Mouse (Mus musculus) E14TG2a.4 (cell line): ENCODE data around the gene Osm.
A peak's percentile ranks its signal among the peaks of the same experiment; 100 is the strongest.

Experiments
- H3K27me3 ChIP-seq: 2 replicates; pipeline ENCODE4 v1.6.1; 2014; ENCODE audit warnings: low read length, control low read depth; ENCODE audit not compliant: insufficient read depth
- H3K36me3 ChIP-seq: 2 replicates; pipeline ENCODE4 v1.6.1; 2014; ENCODE audit warnings: low read length, control low read depth; ENCODE audit not compliant: insufficient read depth
- H3K4me1 ChIP-seq: replicated peaks from 2 replicates; pipeline ENCODE4 v1.6.1; 2014; ENCODE audit warnings: low read depth, low read length, control low read depth
- H3K4me3 ChIP-seq: replicated peaks from 2 replicates; pipeline ENCODE4 v1.5.1; 2014; ENCODE audit warnings: mild to moderate bottlenecking, low read length
- H3K9me3 ChIP-seq: 2 replicates; pipeline ENCODE4 v1.6.1; 2014; ENCODE audit warnings: low read length, control low read depth
- CTCF ChIP-seq: conservative IDR thresholded peaks from 2 replicates; pipeline ENCODE4 v1.5.1; 2014; ENCODE audit warnings: low read length
- NANOG ChIP-seq: IDR thresholded peaks from 2 replicates; pipeline ENCODE4 v1.6.1; 2014; ENCODE audit warnings: borderline replicate concordance, low read length, mixed read lengths
- POU5F1 ChIP-seq: IDR thresholded peaks from 2 replicates; pipeline ENCODE4 v1.6.1; 2014; ENCODE audit warnings: low read length, borderline replicate concordance

The Osm gene

DNA sequence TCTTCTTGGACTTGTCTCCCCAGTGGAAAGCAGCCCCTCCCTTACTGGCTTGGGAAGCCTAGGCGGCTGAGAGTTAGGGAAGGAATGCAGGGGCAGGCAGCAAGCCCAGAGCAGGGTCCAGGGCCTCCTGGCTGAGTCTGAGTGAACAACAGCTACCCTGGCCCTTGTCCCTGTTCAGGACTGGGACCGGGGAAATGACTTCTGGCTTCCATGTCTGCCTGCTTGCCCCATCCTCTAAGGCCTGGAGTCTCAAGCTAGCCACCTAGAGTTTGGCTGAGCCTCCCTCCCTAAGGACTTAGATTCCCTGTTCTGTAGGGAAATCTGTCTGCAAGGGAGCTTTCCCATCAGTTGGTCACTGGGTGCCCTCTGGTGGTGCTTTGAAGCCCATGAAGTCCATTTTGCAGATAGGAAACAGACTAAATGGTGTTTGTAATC lies 16.9 kb upstream of the Osm start:
- H3K4me1 ChIP-seq = peaks cover 86% of the 10 kb centered on the region
- TF ChIP-seq NANOG (no peak), POU5F1 (no peak), CTCF (no peak)
- peak overlapping the region; percentile 90 for H3K4me3 ChIP-seq
- H3K36me3 ChIP-seq = peaks cover 54% of the 10 kb centered on the region
- no peaks in the 10 kb centered on the region for H3K27me3 ChIP-seq
- H3K9me3 ChIP-seq = no peaks in the 10 kb centered on the region

DNA sequence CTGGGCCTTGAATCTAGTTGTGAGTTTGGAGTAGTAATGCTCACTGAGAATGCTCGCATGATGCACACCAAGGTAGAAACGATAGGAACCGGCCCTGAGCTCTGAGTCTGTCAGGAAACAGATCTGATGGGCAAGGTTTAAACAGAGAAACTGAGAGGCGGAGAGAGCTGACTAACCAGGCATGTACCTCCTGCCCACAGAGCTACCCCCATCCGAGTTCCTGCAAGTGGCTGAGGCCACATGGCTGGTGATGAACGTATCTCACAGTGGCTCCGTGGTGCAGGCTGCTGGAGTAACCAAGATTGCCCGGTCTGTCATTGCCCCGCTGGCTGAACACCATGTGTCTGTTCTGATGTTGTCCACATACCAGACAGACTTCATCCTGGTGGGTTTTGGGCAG lies 16.3 kb upstream of the Osm start:
- TF ChIP-seq POU5F1 (no peak), NANOG (no peak), CTCF (no peak)
- Histone ChIP-seq H3K9me3 (no peaks in the 10 kb centered on the region), H3K36me3 (peaks cover 48% of the 10 kb centered on the region), H3K27me3 (no peaks in the 10 kb centered on the region), H3K4me3 (peak overlapping the region; percentile 35; the same call in 1 of the 2 replicates), H3K4me1 (peaks cover 84% of the 10 kb centered on the region)

DNA sequence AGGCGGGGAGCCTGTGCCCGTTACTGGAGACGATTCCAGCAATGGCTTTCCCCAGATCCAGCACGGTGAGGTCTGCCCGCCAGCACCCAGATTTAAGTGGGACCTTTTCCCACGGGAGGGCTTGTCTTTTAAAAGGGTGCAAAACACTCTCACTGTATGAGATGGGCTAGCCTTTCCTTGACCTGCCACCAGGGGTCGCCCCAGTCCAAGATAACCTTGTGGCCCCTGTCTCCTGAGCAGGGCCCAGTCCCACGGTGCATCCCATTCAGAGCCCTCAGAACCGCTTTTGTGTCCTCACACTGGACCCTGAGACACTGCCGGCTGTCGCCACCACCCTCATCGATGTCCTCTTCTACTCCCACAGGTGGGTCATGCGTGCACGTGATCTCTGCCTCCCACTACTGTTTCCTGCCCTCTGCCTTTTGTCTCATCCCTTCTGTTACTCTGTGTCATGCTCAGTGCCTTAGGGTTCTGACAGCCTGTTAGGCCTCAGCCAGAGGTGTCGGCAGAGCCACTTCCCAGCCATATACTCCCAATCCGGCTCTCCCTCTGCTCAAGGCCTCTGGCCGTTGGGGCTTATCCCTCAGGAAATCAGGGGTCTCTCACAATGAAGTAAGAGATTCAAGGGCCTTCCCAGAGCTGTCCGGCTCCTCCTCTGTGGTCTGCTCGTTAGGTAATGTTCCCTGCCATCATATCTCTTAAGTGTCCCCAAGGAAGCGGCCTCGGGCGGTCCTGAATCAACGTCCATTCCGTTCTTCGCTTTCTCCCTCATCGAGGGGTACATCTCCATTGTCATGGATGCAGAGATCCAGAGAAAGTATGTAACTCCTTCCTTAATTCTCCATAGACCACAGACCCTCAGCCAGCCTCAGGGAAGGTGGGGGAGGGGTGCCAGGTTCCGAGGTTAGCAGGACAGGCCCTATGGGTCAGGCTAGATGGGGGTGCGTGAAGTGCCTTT lies 15.5 kb upstream of the Osm start:
- Histone ChIP-seq H3K36me3 (peaks cover 40% of the 10 kb centered on the region), H3K4me1 (peaks cover 80% of the 10 kb centered on the region), H3K27me3 (no peaks in the 10 kb centered on the region), H3K4me3 (peak overlapping the region; percentile 35), H3K9me3 (no peaks in the 10 kb centered on the region)
- no peak for TF ChIP-seq POU5F1
- no peak for TF ChIP-seq NANOG
- TF ChIP-seq CTCF = peak; percentile 93

DNA sequence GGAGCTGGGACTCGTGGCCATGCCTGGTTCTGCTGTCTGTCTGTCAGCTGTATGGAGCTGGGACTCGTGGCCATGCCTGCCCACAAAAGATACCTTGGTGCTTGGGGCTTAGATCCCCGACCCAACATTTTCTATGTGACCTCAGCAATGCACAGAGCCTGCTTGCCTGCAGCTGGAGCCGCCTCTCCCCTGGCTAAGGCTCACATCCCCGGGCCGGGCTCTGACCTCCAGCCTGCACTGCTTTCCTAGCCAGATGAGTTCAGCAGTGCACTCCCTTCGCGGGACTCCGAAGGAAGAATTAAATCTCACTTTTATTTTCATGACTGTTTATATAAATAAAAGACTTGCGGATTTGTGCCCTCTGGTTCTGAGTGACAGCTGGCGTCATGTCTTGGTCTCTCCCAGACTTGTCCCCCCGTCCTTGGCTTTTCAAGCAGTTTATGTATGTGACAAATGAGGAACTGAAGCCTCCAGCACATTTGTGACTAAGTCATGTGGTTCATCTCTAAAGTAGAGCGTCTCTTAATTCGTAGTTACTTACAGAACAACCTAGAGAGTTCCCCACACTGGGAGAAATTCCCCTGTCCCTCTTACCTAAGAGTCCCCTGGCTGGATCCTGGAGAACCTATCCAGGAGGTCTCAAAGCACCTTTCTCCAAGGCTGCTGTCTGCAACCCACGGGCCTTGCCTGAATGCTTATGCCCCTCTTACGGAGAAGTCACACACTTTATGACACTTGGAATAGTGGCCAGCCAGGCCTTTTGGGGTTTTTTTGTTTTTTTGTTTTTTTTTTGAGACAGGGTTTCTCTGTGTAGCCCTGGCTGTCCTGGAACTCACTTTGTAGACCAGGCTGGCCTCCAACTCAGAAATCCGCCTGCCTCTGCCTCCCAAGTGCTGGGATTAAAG lies 13.9 kb upstream of the Osm start:
- H3K36me3 ChIP-seq = peaks cover 27% of the 10 kb centered on the region
- peaks cover 64% of the 10 kb centered on the region for H3K4me1 ChIP-seq
- H3K27me3 ChIP-seq = no peaks in the 10 kb centered on the region
- H3K9me3 ChIP-seq = no peaks in the 10 kb centered on the region
- no peak overlapping the region; the same call in 1 of the 2 replicates for H3K4me3 ChIP-seq
- TF ChIP-seq POU5F1 = no peak
- no peak for TF ChIP-seq CTCF
- TF ChIP-seq NANOG = no peak

GRCm38 (mm10) chr11:4223393-4224188 lies 12.6 kb upstream of the Osm start:
- no peak for TF ChIP-seq CTCF
- no peak for TF ChIP-seq POU5F1
- no peak for TF ChIP-seq NANOG
- Histone ChIP-seq H3K4me1 (peaks cover 62% of the 10 kb centered on the region), H3K27me3 (no peaks in the 10 kb centered on the region), H3K36me3 (peaks cover 27% of the 10 kb centered on the region), H3K4me3 (no peak overlapping the region; the same call in 1 of the 2 replicates), H3K9me3 (no peaks in the 10 kb centered on the region)

GRCm38 (mm10) chr11:4224223-4224622 lies 12.0 kb upstream of the Osm start:
- no peaks in the 10 kb centered on the region for H3K27me3 ChIP-seq
- H3K4me3 ChIP-seq = no peak overlapping the region
- no peak for TF ChIP-seq NANOG
- TF ChIP-seq CTCF = no peak
- TF ChIP-seq POU5F1 = no peak

GRCm38 (mm10) chr11:4226569-4227325 lies 9.5 kb upstream of the Osm start:
- Histone ChIP-seq H3K9me3 (no peaks in the 10 kb centered on the region), H3K36me3 (peaks cover 8% of the 10 kb centered on the region), H3K4me1 (peaks cover 60% of the 10 kb centered on the region), H3K27me3 (no peaks in the 10 kb centered on the region), H3K4me3 (no peak overlapping the region)
- TF ChIP-seq POU5F1 (no peak), CTCF (no peak), NANOG (no peak)

More at GRCm38 (mm10) chr11:4224223-4224622, 12.0 kb upstream of the Osm start:
- H3K9me3 ChIP-seq = no peaks in the 10 kb centered on the region
- H3K36me3 ChIP-seq = peaks cover 27% of the 10 kb centered on the region
- peaks cover 63% of the 10 kb centered on the region for H3K4me1 ChIP-seq
